Mouse (Mus musculus) bone marrow macrophage, adult 2 months (primary cell): ENCODE results near the gene Rack1.

ENCODE experiments used
- CTCF ChIP-seq: IDR thresholded peaks from 2 replicates; pipeline ENCODE4 v1.5.1; 2012; ENCODE audit warnings: low read depth, mild to moderate bottlenecking, low read length, moderate library complexity
- POLR2A ChIP-seq: IDR thresholded peaks from 2 replicates; pipeline ENCODE4 v1.6.1; 2012; ENCODE audit warnings: mild to moderate bottlenecking, low read depth, low read length, borderline replicate concordance

GRCm38 (mm10) chr11:48840805-48841204 is 40.7 kb downstream of the Rack1 start:
- no peak for TF ChIP-seq CTCF
- no peak for TF ChIP-seq POLR2A
